Mouse (Mus musculus) hindlimb bud, embryonic 11.5 days (tissue): ENCODE measurements around the gene Vstm4.

Experiments used
- DNase-seq: peaks from one replicate; pipeline ENCODE4 v3.0.0-alpha.2; 2012; ENCODE audit warnings: low read depth, low spot score; ENCODE audit errors: extremely low spot score

The Vstm4 gene

DNA sequence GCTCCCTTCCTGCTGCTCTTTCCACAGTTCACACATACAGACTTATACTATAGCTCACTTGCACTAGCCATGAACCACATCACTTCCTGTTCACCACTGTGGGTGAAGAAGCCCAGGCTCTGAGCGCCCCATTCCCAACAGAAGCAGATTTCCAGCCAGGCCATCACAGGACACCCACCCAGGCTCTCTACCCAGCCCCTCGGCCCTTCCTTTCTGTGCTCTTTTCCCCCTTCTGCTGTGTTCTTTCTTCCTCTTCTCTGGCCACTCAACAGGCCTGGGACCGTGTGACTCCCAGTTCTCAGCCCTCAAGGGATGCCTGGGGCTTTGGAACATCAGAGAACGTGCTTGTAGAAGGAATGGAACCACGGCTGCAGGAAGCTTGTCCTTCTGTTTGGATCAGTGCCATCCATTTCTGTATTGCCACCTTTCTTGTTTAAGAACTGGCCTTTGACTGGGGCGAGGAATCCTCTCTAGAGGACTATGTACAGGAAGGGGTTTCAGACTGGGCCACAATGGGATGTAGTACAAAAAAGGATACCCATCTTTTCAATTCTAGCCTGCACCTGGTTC lies 2.5 kb downstream of the Vstm4 start:
- DNase-seq, result no peak

- no peak for DNase-seq
Observed at GRCm38 (mm10) chr14:32859831-32860569, 3.4 kb downstream of the Vstm4 start.

DNA sequence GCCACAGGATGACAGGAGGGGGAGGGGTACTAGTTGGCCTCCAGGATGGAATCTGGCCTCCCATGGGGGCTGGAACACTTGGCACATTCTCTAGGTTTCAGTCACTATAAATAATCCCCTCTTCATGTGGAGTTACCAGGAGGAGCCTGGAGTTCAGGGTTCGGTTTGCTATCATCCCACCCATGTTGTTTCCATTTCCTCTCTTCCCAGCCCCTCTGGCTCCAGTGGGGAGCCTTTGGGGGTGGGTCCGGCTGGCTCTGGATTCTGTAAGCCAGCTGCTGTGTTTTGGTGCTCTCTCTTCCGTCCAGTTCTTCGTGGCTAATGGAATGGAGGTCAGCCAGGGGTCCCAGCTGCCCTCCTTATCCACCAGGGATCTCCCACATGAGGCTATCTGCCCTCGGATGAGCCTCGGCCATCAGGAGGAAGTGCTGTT lies 4.6 kb downstream of the Vstm4 start:
- no peak for DNase-seq

DNA sequence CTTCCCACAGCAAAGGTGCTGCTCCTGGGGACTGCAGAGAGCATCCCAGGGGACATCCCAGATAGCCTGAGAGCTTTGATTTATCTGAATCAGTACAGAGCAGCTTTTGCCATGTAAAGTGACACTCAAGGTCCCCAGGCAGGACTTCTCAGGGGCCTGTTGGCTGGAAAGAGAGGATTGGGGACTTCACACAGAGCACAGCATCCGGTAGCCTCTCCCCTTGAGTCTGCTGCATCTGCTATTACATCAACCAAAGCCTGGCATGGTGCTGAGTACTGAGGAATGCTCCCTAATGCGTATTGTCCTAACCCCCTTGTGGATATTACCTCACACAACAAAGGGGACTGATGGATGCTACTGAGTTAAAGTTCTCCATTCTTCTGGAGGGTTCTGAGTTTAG lies 5.1 kb downstream of the Vstm4 start:
- DNase-seq, result no peak

DNA sequence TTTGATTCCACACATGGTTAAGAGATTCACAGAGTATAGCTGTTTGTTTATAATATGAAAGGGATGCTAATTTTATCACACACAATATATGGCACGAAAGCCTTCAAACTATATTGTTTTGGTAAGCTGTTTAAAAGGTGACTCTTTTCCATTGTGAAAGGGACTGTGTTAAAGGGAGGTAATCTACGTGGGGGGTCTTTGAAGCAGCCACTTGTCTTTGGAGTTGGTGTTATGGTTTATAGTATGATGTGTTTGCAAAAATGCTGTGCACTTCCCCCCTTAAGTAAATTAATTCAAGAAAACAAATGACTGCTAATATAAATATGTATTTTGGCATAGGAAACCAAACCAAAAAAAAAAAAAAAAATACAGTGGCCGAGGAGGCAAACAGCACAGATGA lies 8.8 kb downstream of the Vstm4 start:
- DNase-seq, result no peak

GRCm38 (mm10) chr14:32871963-32872362 lies 15.4 kb downstream of the Vstm4 start:
- no peak for DNase-seq

DNA sequence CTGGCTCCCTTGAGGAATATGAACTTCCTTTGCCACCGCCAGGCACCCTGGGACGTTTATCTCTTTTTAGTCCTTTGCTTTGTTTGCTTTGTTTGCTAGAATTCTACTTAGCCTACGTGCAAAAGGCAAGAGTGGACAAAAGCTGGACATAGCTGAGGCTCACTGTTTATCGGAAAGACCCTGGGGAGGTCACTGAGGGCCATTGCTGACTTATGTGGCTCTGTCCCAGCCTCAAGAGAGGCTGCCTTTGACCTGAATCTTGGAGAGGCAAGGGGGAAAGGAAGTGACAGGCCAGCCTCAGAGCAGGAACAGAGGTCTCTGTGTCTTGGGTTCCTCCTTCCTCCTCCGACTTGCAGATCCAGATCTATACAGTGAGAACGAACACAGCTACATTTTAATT lies 21.0 kb downstream of the Vstm4 start:
- DNase-seq, result no peak

GRCm38 (mm10) chr14:32880332-32880731 lies 23.8 kb downstream of the Vstm4 start:
- DNase-seq, result no peak

GRCm38 (mm10) chr14:32881693-32882092 lies 25.1 kb downstream of the Vstm4 start:
- no peak for DNase-seq

GRCm38 (mm10) chr14:32888876-32889674 lies 32.5 kb downstream of the Vstm4 start:
- no peak for DNase-seq

DNA sequence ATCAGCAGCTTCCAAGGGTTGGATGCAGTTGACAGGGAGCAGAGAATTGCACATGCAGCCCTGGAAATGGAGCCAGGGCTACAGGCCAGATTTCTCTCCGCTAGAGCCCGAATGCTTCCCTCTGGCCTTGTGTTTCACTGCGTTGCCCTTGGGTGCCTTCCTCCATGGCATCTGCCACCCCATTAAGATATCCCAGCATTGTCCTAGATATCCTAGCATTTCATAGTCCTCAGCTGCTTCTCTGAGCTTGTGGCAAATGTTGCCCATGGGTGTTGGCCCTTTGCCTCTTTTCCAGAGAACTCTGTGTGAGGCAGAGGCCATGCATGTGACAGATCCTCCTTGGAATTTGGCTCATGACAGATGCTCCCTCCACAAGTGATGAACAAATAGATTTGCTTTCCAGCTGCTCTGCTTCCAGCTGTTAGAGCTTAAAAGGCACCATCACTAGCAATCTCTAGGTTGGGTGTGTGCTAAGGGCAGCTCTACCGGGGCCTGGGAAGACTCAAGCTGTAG lies 37.8 kb downstream of the Vstm4 start:
- DNase-seq, result no peak

DNA sequence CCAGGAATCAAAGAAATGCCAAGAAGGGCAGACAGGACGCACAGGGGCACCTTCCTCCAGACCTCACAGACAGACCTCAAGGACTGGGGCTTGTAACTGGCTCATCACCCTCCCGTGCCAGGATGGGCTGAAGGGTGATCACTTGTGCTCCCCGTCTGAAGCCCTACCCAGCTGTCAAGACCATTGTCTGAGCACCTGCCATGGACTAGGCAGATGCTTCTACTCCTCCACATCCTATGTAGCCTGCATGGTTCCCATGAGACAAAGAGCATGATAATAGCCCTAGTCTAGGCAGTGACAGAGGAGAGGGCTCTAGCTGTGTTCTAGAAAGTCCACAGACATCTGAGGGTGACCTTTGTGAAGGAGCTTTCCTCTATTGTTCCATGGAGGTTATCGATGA lies 38.3 kb downstream of the Vstm4 start:
- DNase-seq, result no peak

- no peak for DNase-seq
Observed at GRCm38 (mm10) chr14:32896896-32897295, 40.3 kb downstream of the Vstm4 start.

GRCm38 (mm10) chr14:32903203-32903602 lies 46.6 kb downstream of the Vstm4 start:
- no peak for DNase-seq

- DNase-seq, result no peak
Observed at GRCm38 (mm10) chr14:32906545-32906944, 50.0 kb downstream of the Vstm4 start.

- DNase-seq, result no peak
Observed at GRCm38 (mm10) chr14:32909112-32909511, 52.6 kb downstream of the Vstm4 start.

GRCm38 (mm10) chr14:32911187-32911586 lies 54.6 kb downstream of the Vstm4 start:
- no peak for DNase-seq

DNA sequence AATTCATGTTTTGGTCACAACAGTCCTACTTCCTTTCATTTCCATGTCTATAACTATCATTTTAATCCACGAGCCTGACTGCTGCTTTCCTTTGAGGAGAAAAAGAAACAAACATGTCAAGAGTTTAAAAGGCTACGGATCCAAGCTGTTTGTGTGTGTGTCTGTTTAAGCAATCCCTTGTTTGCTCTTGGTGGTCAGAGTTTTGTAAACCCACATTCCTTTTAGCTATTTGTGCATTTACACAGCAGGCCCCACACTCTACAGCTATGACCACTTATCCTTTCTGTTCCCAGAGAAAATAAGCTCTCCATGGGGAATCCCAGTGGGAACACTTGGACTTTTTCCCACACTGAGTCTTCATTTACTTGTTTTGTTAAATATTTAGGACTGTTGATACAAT lies 58.8 kb downstream of the Vstm4 start:
- no peak for DNase-seq

DNA sequence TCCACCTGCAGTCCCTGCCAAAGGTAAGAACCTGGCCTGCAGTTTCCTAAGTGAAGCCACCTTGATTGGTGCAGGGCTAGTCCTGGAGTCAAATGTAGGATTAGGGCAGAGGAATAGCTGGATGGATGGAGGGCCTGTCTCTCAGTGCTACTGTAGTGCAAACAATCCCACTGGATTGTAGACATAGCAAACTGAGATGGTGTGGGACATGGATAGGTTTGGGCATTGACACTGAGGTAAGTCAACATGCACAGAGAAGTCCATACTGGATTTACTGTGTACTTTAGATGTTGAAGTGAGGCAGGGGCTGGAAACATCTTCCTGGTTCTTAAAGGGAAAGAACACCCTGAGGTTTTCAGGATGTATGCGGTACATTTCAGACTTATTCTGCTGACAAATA lies 61.4 kb downstream of the Vstm4 start:
- no peak for DNase-seq

GRCm38 (mm10) chr14:32923871-32924270 lies 67.3 kb downstream of the Vstm4 start:
- DNase-seq, result no peak

GRCm38 (mm10) chr14:32931709-32932108 lies 75.2 kb downstream of the Vstm4 start:
- DNase-seq, result no peak

DNA sequence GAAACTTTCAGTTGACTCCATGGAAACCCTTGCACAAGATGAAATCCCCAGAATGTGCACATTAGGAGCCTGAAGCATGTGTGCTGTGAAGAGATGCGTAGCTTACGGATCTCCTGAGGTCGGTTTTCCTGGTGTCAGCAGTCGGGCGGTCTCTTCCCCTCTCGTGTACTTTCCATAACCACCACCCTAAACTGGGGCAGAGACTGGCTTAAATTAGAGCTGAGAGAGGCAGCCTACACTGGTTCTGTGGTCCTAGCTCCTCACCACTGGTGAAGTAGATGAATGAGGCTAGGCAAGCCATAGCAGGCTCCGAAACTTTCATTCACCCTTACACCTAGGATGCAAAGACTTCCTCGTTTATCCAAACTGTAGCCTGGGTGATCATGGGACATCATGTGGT lies 75.7 kb downstream of the Vstm4 start:
- no peak for DNase-seq
